Mouse (Mus musculus): ENCODE results near the gene Serinc1. TPM values are rescaled to one million over a fixed set of nuclear protein-coding genes. Genes with fewer than 3 reads are reported as not detected.

The Serinc1 gene
- total and polyA plus RNA-seq, 2 experiments from 2014 or later = 468 to 477 TPM

GRCm38 (mm10) chr10:57515278-57515677 lies 17.1 kb downstream of the Serinc1 start:
- DNase-seq (no peak), ATAC-seq (no peak)
- WGBS = 91% methylated on average over 1 of the region's 1 CpGs
- Histone ChIP-seq H3K36me3 (ENCODE audit: insufficient read depth) (peaks cover 49% of the 10 kb centered on the region), H3K27me3 (ENCODE audit: insufficient read depth, low read length) (no peaks in the 10 kb centered on the region), H3K4me2 (ENCODE audit: low read depth) (no peak overlapping the region), H3K9ac (no peak overlapping the region), H3K27ac (ENCODE audit: low read depth, low read length) (no peak overlapping the region), H3K4me1 (ENCODE audit: insufficient read depth) (no peaks in the 10 kb centered on the region), H3K9me3 (ENCODE audit: low read length) (no peaks in the 10 kb centered on the region), H3K4me3 (ENCODE audit: low read depth, low read length) (no peak overlapping the region)
- no peak for TF ChIP-seq CTCF (IDR thresholded peaks at IDR 0.05; ENCODE audit: low read depth)

GRCm38 (mm10) chr10:57514616-57515015 lies 17.7 kb downstream of the Serinc1 start:
- Histone ChIP-seq H3K27ac (ENCODE audit: low read depth, low read length) (no peak overlapping the region), H3K9ac (no peak overlapping the region), H3K36me3 (ENCODE audit: insufficient read depth) (peaks cover 45% of the 10 kb centered on the region), H3K4me3 (ENCODE audit: low read depth, low read length) (no peak overlapping the region), H3K4me2 (ENCODE audit: low read depth) (no peak overlapping the region), H3K9me3 (ENCODE audit: low read length) (no peaks in the 10 kb centered on the region), H3K27me3 (ENCODE audit: insufficient read depth, low read length) (no peaks in the 10 kb centered on the region), H3K4me1 (ENCODE audit: insufficient read depth) (no peaks in the 10 kb centered on the region)
- no peak for TF ChIP-seq CTCF (IDR thresholded peaks at IDR 0.05; ENCODE audit: low read depth)
- ATAC-seq (peak; percentile 16; the same call in 1 of the 2 replicates), DNase-seq (no peak)
- WGBS = 99% methylated on average over 2 of the region's 2 CpGs

- Histone ChIP-seq H3K9me3 (ENCODE audit: low read length) (no peaks in the 10 kb centered on the region), H3K9ac (no peak overlapping the region), H3K4me1 (ENCODE audit: insufficient read depth) (no peaks in the 10 kb centered on the region), H3K27ac (ENCODE audit: low read depth, low read length) (no peak overlapping the region), H3K4me3 (ENCODE audit: low read depth, low read length) (no peak overlapping the region), H3K4me2 (ENCODE audit: low read depth) (no peak overlapping the region), H3K27me3 (ENCODE audit: insufficient read depth, low read length) (no peaks in the 10 kb centered on the region), H3K36me3 (ENCODE audit: insufficient read depth) (peaks cover 8% of the 10 kb centered on the region; the same call in 1 of the 2 replicates)
- WGBS = 84% methylated on average over 9 of the region's 9 CpGs
- DNase-seq (no peak), ATAC-seq (no peak)
- TF ChIP-seq CTCF (IDR thresholded peaks at IDR 0.05; ENCODE audit: low read depth) = no peak
Observed at GRCm38 (mm10) chr10:57499414-57500156, 32.7 kb downstream of the Serinc1 start.

GRCm38 (mm10) chr10:57492050-57492449 lies 40.3 kb downstream of the Serinc1 start:
- ATAC-seq (no peak), DNase-seq (no peak)
- H3K27ac ChIP-seq (ENCODE audit: low read depth, low read length) = no peak overlapping the region
- 59% methylated on average over 2 of the region's 2 CpGs for WGBS
- no peaks in the 10 kb centered on the region for H3K27me3 ChIP-seq (ENCODE audit: insufficient read depth, low read length)
- peaks cover 11% of the 10 kb centered on the region; the same call in 1 of the 2 replicates for H3K4me1 ChIP-seq (ENCODE audit: insufficient read depth)
- no peak overlapping the region for H3K4me2 ChIP-seq (ENCODE audit: low read depth)
- no peak for TF ChIP-seq CTCF (IDR thresholded peaks at IDR 0.05; ENCODE audit: low read depth)
- no peaks in the 10 kb centered on the region for H3K36me3 ChIP-seq (ENCODE audit: insufficient read depth)
- H3K4me3 ChIP-seq (ENCODE audit: low read depth, low read length) = no peak overlapping the region
- 0 out of 2 replicates have a peak, but pooled peaks cover 5% of the 10 kb centered on the region for H3K9me3 ChIP-seq (ENCODE audit: low read length)
- H3K9ac ChIP-seq = no peak overlapping the region

GRCm38 (mm10) chr10:57488591-57488990 lies 43.7 kb downstream of the Serinc1 start:
- Histone ChIP-seq H3K27ac (ENCODE audit: low read depth, low read length) (no peak overlapping the region), H3K9me3 (ENCODE audit: low read length) (0 out of 2 replicates have a peak, but pooled peaks cover 4% of the 10 kb centered on the region), H3K4me2 (ENCODE audit: low read depth) (peak overlapping the region; percentile 50), H3K4me3 (ENCODE audit: low read depth, low read length) (no peak overlapping the region), H3K27me3 (ENCODE audit: insufficient read depth, low read length) (no peaks in the 10 kb centered on the region), H3K36me3 (ENCODE audit: insufficient read depth) (no peaks in the 10 kb centered on the region), H3K9ac (no peak overlapping the region), H3K4me1 (ENCODE audit: insufficient read depth) (peaks cover 11% of the 10 kb centered on the region; the same call in 1 of the 2 replicates)
- TF ChIP-seq CTCF (IDR thresholded peaks at IDR 0.05; ENCODE audit: low read depth) = 0 out of 2 replicates have a peak, but pooled peaks have one; percentile 3
- DNase-seq = no peak
- no peak for ATAC-seq

- no peaks in the 10 kb centered on the region for H3K36me3 ChIP-seq (ENCODE audit: insufficient read depth)
- no peaks in the 10 kb centered on the region for H3K9me3 ChIP-seq (ENCODE audit: low read length)
- no peak for TF ChIP-seq CTCF (IDR thresholded peaks at IDR 0.05; ENCODE audit: low read depth)
- no peaks in the 10 kb centered on the region for H3K27me3 ChIP-seq (ENCODE audit: insufficient read depth, low read length)
- peak; percentile 60 for DNase-seq
- H3K4me3 ChIP-seq (ENCODE audit: low read depth, low read length) = peak overlapping the region; percentile 98
- peak overlapping the region; percentile 96 for H3K27ac ChIP-seq (ENCODE audit: low read depth, low read length)
- H3K4me1 ChIP-seq (ENCODE audit: insufficient read depth) = peaks cover 11% of the 10 kb centered on the region; the same call in 1 of the 2 replicates
- under 1% methylated on average over 8 of the region's 8 CpGs for WGBS
- peak overlapping the region; percentile 91 for H3K9ac ChIP-seq
- ATAC-seq = no peak
- peak overlapping the region; percentile 50 for H3K4me2 ChIP-seq (ENCODE audit: low read depth)
Observed at GRCm38 (mm10) chr10:57487201-57487600, 45.1 kb downstream of the Serinc1 start.

GRCm38 (mm10) chr10:57486542-57487071 lies 45.7 kb downstream of the Serinc1 start:
- no peaks in the 10 kb centered on the region for H3K27me3 ChIP-seq (ENCODE audit: insufficient read depth, low read length)
- ATAC-seq (peak; percentile 85), DNase-seq (no peak)
- no peaks in the 10 kb centered on the region for H3K9me3 ChIP-seq (ENCODE audit: low read length)
- H3K36me3 ChIP-seq (ENCODE audit: insufficient read depth) = no peaks in the 10 kb centered on the region
- peak overlapping the region; percentile 91 for H3K9ac ChIP-seq
- H3K27ac ChIP-seq (ENCODE audit: low read depth, low read length) = peak overlapping the region; percentile 96
- peak overlapping the region; percentile 50 for H3K4me2 ChIP-seq (ENCODE audit: low read depth)
- H3K4me1 ChIP-seq (ENCODE audit: insufficient read depth) = peaks cover 11% of the 10 kb centered on the region; the same call in 1 of the 2 replicates
- H3K4me3 ChIP-seq (ENCODE audit: low read depth, low read length) = peak overlapping the region; percentile 98
- no peak for TF ChIP-seq CTCF (IDR thresholded peaks at IDR 0.05; ENCODE audit: low read depth)
- under 1% methylated on average over 65 of the region's 65 CpGs for WGBS

Data from forebrain, postnatal 0 days (tissue).